Mouse (Mus musculus) CD4-positive, CD25-positive, alpha-beta regulatory T cell, adult 2 months (primary cell): ENCODE results near the gene Elk3.

Source experiments
- DNase-seq: peaks from one replicate; pipeline ENCODE4 v3.0.0-alpha.2; 2012; ENCODE audit warnings: low read depth, low spot score

Gene Elk3

GRCm38 (mm10) chr10:93244209-93244705 is 66.7 kb downstream of the Elk3 start:
- peak; percentile 62 for DNase-seq

DNA sequence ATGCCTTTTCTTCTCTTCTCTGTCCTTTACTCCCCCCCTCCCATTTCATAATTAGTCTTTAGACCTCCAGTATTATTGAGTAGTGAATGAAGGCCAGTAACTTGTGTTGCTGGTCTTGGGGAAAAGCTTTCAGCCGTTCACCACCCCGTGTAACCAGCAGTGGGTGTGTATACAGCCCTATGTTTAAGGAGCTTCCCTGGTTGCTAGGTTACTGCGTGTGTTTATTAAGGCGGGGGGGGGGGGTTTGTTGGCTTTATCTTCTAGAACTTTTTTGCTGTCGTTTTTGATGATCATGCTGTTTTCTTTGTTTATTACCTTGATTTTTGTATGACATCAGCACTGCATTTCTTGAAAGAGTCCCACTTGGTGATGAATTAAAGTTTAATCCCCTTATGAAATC is 68.1 kb downstream of the Elk3 start:
- peak; percentile 72 for DNase-seq

- no peak for DNase-seq
Measured at GRCm38 (mm10) chr10:93242208-93242607, 68.7 kb downstream of the Elk3 start.

GRCm38 (mm10) chr10:93239201-93239806 is 71.6 kb downstream of the Elk3 start:
- DNase-seq, result no peak

- no peak for DNase-seq
Measured at GRCm38 (mm10) chr10:93234692-93235091, 76.2 kb downstream of the Elk3 start.

DNA sequence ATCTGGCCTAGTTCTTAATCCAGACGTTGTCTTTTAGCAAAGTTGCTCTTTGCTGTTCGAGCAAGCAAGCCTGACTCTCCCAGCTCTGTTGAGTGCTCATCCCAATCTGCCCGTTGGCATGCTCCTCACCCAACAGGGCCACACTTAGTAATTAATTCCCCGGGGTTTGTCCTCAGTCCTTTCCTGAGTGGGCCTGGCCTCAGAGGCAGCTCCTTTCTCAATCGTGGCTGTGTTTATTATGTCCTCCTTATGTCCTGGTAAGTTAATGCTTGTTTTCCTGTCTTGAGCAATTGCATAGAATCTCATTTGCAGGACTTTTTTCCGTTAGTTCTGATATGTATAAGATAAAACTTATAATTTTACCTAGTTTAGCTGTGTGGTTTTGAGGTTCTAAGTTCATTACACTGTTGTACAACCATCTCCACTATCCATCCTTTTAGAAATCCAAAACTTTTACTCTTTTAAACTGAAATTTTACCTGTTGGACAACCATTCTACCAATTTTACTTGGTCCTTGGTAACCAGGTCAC is 77.2 kb downstream of the Elk3 start:
- DNase-seq, result no peak

DNA sequence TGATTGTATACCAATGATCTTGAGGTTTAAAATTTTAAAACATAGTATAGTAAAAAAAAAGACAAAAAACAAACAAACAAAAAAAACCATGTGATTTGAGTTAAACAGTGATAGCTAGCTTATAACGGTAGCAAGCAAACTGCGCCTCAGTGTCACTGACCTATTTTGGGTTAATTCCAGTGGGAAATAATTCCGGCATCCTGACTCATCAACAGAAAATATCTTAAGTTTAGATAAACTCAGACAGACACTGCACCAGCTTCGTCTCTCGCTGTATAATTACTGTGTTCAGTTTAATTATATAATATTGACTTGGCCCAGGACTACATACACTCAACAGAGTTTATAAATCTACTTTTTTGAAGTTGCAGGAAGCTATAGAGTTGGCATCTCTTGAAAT is 79.0 kb downstream of the Elk3 start:
- DNase-seq, result no peak

DNA sequence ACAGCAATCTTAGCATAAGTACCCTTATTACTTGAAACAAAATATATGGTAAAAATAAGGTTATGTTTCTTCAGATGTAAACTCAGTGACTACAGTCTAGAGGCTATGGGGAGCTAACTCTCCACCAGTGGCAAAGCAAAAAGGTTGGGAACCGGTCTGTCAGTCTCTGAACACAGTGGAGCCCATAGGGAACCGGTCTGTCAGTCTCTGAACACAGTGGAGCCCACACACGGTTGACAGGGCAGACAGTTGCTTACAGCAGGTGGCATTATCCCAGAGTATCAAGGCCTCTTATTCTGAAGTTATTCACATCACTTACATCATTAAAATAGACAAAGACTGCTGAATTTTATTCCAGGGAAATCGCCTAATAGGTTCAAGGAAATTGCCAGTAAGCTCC is 79.4 kb downstream of the Elk3 start:
- DNase-seq, result no peak

DNA sequence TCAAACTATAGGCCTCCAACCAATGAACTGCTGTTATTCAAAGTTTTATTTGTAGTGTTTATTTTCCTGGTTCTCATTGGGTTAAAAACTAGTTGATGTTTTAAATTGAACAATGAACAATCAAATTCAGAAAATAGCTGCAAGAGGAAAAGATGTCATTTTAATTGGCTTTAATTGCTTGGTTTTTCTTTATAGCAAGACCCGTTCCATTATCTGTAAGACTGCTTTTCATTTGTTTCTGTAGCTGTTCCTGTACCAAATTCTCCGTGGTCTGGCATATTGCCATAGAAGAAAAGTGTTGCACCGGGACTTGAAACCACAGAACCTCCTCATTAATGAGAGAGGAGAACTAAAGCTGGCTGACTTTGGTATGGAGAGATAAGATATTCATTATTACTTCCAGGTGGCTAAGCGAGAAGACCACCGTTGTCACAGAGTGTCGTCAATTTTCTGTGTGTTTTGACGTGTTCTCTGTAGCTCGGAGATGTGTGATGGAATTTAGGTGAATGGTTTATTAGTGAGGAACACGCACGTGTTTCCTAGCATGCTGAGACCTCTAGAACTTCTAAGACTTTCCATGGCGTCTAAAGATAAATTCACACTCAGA is 82.4 kb downstream of the Elk3 start:
- peak; percentile 56 for DNase-seq

DNA sequence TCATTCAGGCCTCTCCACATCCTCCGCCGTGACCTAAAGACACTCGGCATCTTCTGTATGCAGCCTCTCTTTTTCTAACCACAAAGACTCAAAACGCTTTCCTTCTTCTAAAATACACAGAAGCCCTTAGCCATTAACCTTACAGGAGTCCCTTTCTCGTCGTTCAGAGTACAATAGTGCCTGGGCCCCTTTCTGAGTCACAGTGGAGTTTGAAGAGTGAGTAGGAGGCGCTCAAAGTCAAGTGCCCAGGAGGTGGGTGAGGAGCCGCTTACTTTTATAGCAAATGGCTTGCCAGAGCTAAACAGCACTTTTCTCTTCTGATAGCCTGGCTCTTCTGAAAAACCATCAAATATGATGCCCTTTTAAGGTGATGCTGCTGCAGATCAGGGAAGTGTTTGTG is 83.0 kb downstream of the Elk3 start:
- DNase-seq, result peak; percentile 79

- DNase-seq, result peak; percentile 73
Measured at GRCm38 (mm10) chr10:93225751-93226150, 85.2 kb downstream of the Elk3 start.

- no peak for DNase-seq
Measured at GRCm38 (mm10) chr10:93215051-93215763, 95.7 kb downstream of the Elk3 start.

GRCm38 (mm10) chr10:93214251-93214650 is 96.7 kb downstream of the Elk3 start:
- DNase-seq, result no peak

GRCm38 (mm10) chr10:93213339-93213738 is 97.6 kb downstream of the Elk3 start:
- DNase-seq, result no peak

DNA sequence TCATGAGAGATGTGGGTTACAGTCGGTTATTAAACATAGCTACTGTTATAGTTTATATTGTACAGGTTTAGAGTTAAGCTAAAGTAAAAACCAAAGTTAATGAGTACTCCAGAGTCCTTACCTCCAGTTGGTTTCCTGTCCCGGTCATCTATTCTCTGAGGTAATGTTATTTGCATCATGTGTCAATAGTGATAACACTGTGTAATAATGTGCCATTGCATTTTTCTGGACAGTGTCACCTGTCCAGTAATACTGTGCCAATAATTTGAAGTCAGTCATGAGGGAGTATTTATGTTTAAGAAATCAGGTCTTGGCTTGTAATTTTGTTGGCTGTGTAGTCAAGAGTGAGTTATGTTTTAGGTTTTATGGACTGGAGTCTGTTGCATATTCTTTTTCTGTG is 98.2 kb downstream of the Elk3 start:
- DNase-seq, result no peak

DNA sequence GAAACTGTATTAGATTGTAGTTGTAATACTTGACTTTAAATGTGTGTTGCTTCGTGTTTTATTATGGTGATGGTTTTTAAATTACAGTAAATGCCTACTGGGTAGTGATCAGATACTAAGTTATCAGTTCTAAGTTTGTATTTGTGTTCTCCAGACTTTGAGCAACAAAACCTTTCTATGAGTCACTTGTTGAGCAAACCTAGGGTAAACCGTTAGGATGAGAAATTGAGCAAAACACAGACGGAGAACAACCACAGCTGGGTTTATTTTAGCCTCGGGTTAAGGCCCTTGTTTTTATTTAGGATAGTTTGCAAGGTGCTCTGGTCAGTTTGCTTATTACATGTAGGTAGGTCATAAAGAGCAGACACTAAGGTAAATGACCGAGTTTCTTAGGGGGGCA is 103.8 kb downstream of the Elk3 start:
- no peak for DNase-seq

- peak; percentile 42 for DNase-seq
Measured at GRCm38 (mm10) chr10:93205287-93205956, 105.5 kb downstream of the Elk3 start.

DNA sequence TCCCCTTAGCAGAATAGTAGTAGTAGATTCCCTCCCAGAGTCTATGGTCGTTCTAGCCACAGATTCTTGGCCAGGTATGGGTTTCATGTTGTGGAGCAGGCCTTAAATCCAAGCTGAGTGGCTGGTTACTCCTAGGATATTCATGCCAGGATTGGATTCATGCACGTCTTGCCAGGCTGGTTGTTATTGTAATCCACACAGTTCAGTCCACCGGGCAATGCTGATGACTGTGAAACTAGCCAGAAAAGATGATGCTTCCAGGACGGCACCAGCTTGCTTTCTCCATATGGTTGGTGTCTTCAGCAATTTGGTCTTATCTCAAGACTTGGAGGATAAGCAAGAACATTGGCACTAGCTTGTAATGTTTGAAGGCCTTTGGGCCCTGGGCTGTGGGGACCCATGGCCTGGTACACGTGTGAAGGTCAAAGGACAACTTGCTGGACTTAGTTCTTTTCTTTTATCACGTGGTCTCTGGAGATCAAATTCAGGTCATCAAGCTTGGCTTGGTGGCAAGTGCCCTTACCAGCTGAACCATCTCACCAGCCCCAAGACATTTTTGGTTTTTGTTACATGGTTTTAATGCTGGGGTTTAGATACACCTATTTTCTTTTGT is 109.0 kb downstream of the Elk3 start:
- no peak for DNase-seq

DNA sequence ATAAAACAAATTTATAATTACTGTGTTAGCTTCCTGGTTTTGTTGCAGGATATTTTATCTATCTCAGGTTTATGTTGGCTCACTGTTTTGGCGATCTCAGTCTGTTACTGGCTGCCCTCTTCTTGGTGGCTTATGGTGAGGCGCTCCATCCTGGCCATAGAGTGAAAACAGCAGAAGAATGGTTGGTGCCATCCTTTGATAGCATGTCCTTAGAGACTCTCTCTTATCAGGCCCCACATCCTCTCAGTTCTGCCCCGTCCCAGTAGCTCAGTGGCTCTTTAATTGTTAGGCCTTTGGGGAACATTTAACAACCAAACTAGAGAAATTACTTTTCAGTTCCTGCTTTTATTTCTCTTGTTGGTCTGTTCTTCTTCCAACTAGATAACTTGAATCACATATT is 112.0 kb downstream of the Elk3 start:
- DNase-seq, result no peak
